Mouse (Mus musculus) limb, embryonic 11.5 days (tissue): ENCODE data around the gene Appl2. TPM values are rescaled to one million over a fixed set of nuclear protein-coding genes. Genes with fewer than 3 reads are reported as not detected.
A peak's percentile ranks its signal among the peaks of the same experiment; 100 is the strongest.

Source experiments
- ATAC-seq: fragments of 200-750 bp; cut with Nextera tagmentation; 2 replicates; pipeline ENCODE4 v1.8.0; 2017; ENCODE audit warnings: low read depth; ENCODE audit not compliant: insufficient number of reproducible peaks, low FRiP score, low TSS enrichment
- DNase-seq: peaks from one replicate; pipeline ENCODE4 v3.0.0-alpha.2; 2015; ENCODE audit warnings: low spot score
- H3K27ac ChIP-seq: fragments of 300-500 bp; sonication (generic); replicated peaks from 2 replicates; pipeline ENCODE4 v1.5.1; 2014; ENCODE audit warnings: low read depth, mild to moderate bottlenecking, low read length
- H3K27me3 ChIP-seq: fragments of 300-500 bp; sonication (generic); 2 replicates; pipeline ENCODE4 v1.6.1; 2014; ENCODE audit warnings: mild to moderate bottlenecking, low read length, mixed read lengths; ENCODE audit not compliant: control insufficient read depth, insufficient read depth
- H3K36me3 ChIP-seq: fragments of 300-500 bp; sonication (generic); 2 replicates; pipeline ENCODE4 v1.6.1; 2014; ENCODE audit warnings: mild to moderate bottlenecking, low read length, moderate library complexity, mixed read lengths; ENCODE audit not compliant: control insufficient read depth, insufficient read depth
- H3K4me1 ChIP-seq: fragments of 300-500 bp; sonication (generic); 2 replicates; pipeline ENCODE4 v1.6.1; 2014; ENCODE audit warnings: low read length, mixed read lengths; ENCODE audit not compliant: control insufficient read depth, insufficient read depth
- H3K4me2 ChIP-seq: fragments of 300-500 bp; sonication (generic); 2 replicates; pipeline ENCODE4 v1.6.1; 2014; ENCODE audit warnings: low read depth, mild to moderate bottlenecking, moderate library complexity; ENCODE audit not compliant: severe bottlenecking
- H3K4me3 ChIP-seq: fragments of 300-500 bp; sonication (generic); 2 replicates; pipeline ENCODE4 v1.5.1; 2014; ENCODE audit warnings: low read depth, low read length
- H3K9ac ChIP-seq: fragments of 300-500 bp; sonication (generic); 2 replicates; pipeline ENCODE4 v1.6.1; 2014; ENCODE audit warnings: mild to moderate bottlenecking, low read length
- H3K9me3 ChIP-seq: fragments of 300-500 bp; sonication (generic); 2 replicates; pipeline ENCODE4 v1.6.1; 2016; ENCODE audit warnings: low read length; ENCODE audit not compliant: control insufficient read depth
- WGBS: fragments of 180-500 bp; shearing (Covaris S2); extraction: QIAGEN DNeasy Blood & Tissue Kit; methylation state at CpG from one replicate; pipeline ENCODE4 v1.1.7; 2014; 5-methylcytosine and 5-hydroxymethylcytosine counted together
- polyA plus RNA-seq: library from polyadenylated mRNA; unstranded; fragments of >200 nt; fragmentation: Nextera tagmentation; extraction: Ambion mirVana; gene quantifications from 2 replicates; pipeline ENCODE4 v1.2.1, GENCODE M21; 2014

Gene Appl2
- 36.8 and 47.7 TPM in 2 replicates for polyA plus RNA-seq

- WGBS = under 1% methylated on average over 48 of the region's 59 CpGs
- Histone ChIP-seq H3K4me2 (peak within 1 kb of the TSS; percentile 62), H3K36me3 (no peaks in the 10 kb centered on the region), H3K4me1 (peaks cover 5% of the 10 kb centered on the region; the same call in 1 of the 2 replicates), H3K27me3 (no peaks in the 10 kb centered on the region), H3K9ac (peak within 1 kb of the TSS; percentile 81), H3K4me3 (peak within 1 kb of the TSS; percentile 80), H3K27ac (no peak within 1 kb of the TSS), H3K9me3 (no peaks in the 10 kb centered on the region)
- ATAC-seq (peak; percentile 94), DNase-seq (peak; percentile 90)
Observed at GRCm38 (mm10) chr10:83648131-83649020, at the start of gene Appl2. Gene Appl2 (minus strand): TSS chr10:83648738.

- Histone ChIP-seq H3K4me3 (no peak overlapping the region), H3K36me3 (no peaks in the 10 kb centered on the region), H3K9me3 (no peaks in the 10 kb centered on the region), H3K9ac (no peak overlapping the region), H3K4me1 (no peaks in the 10 kb centered on the region), H3K4me2 (no peak overlapping the region), H3K27ac (no peak overlapping the region), H3K27me3 (no peaks in the 10 kb centered on the region)
- WGBS = 82% methylated on average over 4 of the region's 4 CpGs
- DNase-seq = no peak
- ATAC-seq = no peak
Observed at GRCm38 (mm10) chr10:83696226-83696625, 47.7 kb upstream of the Appl2 start.

- Histone ChIP-seq H3K4me1 (no peaks in the 10 kb centered on the region), H3K36me3 (no peaks in the 10 kb centered on the region), H3K9ac (no peak overlapping the region), H3K4me2 (no peak overlapping the region), H3K27me3 (no peaks in the 10 kb centered on the region), H3K9me3 (no peaks in the 10 kb centered on the region), H3K27ac (no peak overlapping the region), H3K4me3 (no peak overlapping the region)
- 84% methylated on average over 11 of the region's 11 CpGs for WGBS
- DNase-seq = no peak
- ATAC-seq = no peak
Observed at GRCm38 (mm10) chr10:83692175-83692895, 43.8 kb upstream of the Appl2 start.

GRCm38 (mm10) chr10:83688215-83688614, 39.7 kb upstream of the Appl2 start:
- WGBS = 94% methylated on average over 2 of the region's 2 CpGs
- no peak for ATAC-seq

GRCm38 (mm10) chr10:83681334-83681733, 32.8 kb upstream of the Appl2 start:
- no peaks in the 10 kb centered on the region for H3K36me3 ChIP-seq
- no peak overlapping the region for H3K4me3 ChIP-seq
- H3K4me2 ChIP-seq = no peak overlapping the region
- no peaks in the 10 kb centered on the region for H3K9me3 ChIP-seq
- no peaks in the 10 kb centered on the region for H3K27me3 ChIP-seq
- H3K27ac ChIP-seq = no peak overlapping the region
- no peak overlapping the region for H3K9ac ChIP-seq
- H3K4me1 ChIP-seq = no peaks in the 10 kb centered on the region
- no peak for DNase-seq
- no peak for ATAC-seq
- WGBS = 89% methylated on average over 12 of the region's 12 CpGs

More at GRCm38 (mm10) chr10:83688215-83688614, 39.7 kb upstream of the Appl2 start:
- no peak overlapping the region for H3K4me3 ChIP-seq
- no peaks in the 10 kb centered on the region for H3K36me3 ChIP-seq
- H3K9ac ChIP-seq = no peak overlapping the region
- no peak for DNase-seq
- no peak overlapping the region for H3K4me2 ChIP-seq
- H3K27ac ChIP-seq = no peak overlapping the region
- H3K9me3 ChIP-seq = no peaks in the 10 kb centered on the region
- H3K4me1 ChIP-seq = no peaks in the 10 kb centered on the region
- H3K27me3 ChIP-seq = no peaks in the 10 kb centered on the region

- DNase-seq = no peak
- Histone ChIP-seq H3K27ac (no peak overlapping the region), H3K4me3 (no peak overlapping the region), H3K27me3 (no peaks in the 10 kb centered on the region), H3K9me3 (no peaks in the 10 kb centered on the region), H3K4me1 (0 out of 2 replicates have a peak, but pooled peaks cover 5% of the 10 kb centered on the region), H3K4me2 (no peak overlapping the region), H3K9ac (no peak overlapping the region), H3K36me3 (no peaks in the 10 kb centered on the region)
- no peak for ATAC-seq
- WGBS = 87% methylated on average over 4 of the region's 4 CpGs
Observed at GRCm38 (mm10) chr10:83666556-83666955, 18.0 kb upstream of the Appl2 start.

- WGBS = 67% methylated on average over 8 of the region's 8 CpGs
- Histone ChIP-seq H3K4me1 (0 out of 2 replicates have a peak, but pooled peaks cover 5% of the 10 kb centered on the region), H3K36me3 (no peaks in the 10 kb centered on the region), H3K9ac (no peak overlapping the region), H3K9me3 (no peaks in the 10 kb centered on the region), H3K4me2 (no peak overlapping the region), H3K4me3 (no peak overlapping the region), H3K27ac (no peak overlapping the region; the same call in 1 of the 2 replicates), H3K27me3 (no peaks in the 10 kb centered on the region)
- ATAC-seq = no peak
- peak; percentile 43 for DNase-seq
Observed at GRCm38 (mm10) chr10:83661925-83662324, 13.4 kb upstream of the Appl2 start.

- DNase-seq = no peak
- 75% methylated on average over 4 of the region's 4 CpGs for WGBS
- ATAC-seq = no peak
Observed at GRCm38 (mm10) chr10:83660605-83661004, 12.1 kb upstream of the Appl2 start.

More at GRCm38 (mm10) chr10:83660605-83661004, 12.1 kb upstream of the Appl2 start:
- Histone ChIP-seq H3K27me3 (no peaks in the 10 kb centered on the region), H3K36me3 (no peaks in the 10 kb centered on the region), H3K4me2 (no peak overlapping the region), H3K9ac (no peak overlapping the region), H3K27ac (no peak overlapping the region), H3K4me1 (0 out of 2 replicates have a peak, but pooled peaks cover 5% of the 10 kb centered on the region), H3K9me3 (no peaks in the 10 kb centered on the region), H3K4me3 (no peak overlapping the region)
